Mouse (Mus musculus): ENCODE results near the gene Rogdi. TPM values are rescaled to one million over a fixed set of nuclear protein-coding genes. Genes with fewer than 3 reads are reported as not detected.

Gene Rogdi
- polyA plus RNA-seq, 1 experiment from 2014 or later = 43.2 TPM

DNA sequence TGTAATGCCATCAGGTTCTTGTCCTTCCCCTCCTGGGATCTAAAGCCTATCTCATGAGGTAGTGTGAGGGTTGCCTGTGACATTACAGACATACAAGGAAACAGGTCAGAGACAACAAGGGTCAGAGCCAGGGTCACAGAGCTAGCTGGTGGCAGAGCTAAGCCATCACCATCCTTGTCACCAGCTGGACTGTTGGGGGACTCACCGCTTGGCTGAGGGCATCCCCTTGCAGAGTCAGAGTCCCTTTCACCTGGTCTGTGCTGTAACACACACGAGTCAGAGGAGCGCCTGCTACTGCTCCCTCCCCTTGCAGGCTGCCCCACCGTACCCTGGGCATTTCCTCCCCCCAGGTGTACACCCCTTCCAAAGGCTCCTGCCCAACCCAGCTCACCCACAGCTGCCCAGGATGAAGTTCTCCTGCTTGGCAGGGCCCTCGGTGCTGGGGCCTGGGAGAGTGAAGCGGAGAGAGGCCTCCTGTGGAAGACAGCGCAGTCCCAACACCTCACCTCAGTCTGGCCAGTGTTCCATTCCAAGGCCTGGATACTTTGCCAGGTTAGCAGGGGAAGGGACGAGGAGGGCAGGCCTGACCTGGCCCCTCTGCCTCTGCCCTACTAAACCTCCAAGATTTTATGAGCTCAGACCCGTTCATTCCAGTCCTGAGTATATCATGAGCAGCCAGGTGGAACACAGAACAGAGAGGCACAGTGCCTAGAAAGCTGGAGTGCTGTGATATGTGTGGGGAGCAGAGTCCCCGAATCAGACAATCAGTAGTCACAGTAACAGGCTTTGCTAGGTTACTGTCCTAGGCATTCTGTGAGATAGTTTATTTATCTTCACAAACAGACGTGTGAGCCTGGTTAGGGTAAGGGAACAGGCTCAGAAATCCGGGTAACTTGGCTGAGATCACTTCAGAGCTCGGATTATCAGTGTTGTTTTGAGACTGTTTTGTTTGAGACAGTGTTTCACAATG lies 1.0 kb downstream of the Rogdi start:
- peak overlapping the region; percentile 91 for H3K4me2 ChIP-seq
- peak overlapping the region; percentile 69 for H3K9ac ChIP-seq
- peaks cover 50% of the 10 kb centered on the region for H3K4me1 ChIP-seq
- 38% methylated on average over 13 of the region's 13 CpGs for WGBS (ENCODE audit: insufficient replicate concordance)
- no peaks in the 10 kb centered on the region for H3K9me3 ChIP-seq (replicated peaks)
- ATAC-seq = peak; percentile 64
- peak overlapping the region; percentile 63 for H3K27ac ChIP-seq
- peaks cover 47% of the 10 kb centered on the region for H3K36me3 ChIP-seq
- peaks cover 20% of the 10 kb centered on the region; the same call in 1 of the 2 replicates for H3K27me3 ChIP-seq (replicated peaks)
- peak overlapping the region; percentile 72 for H3K4me3 ChIP-seq

DNA sequence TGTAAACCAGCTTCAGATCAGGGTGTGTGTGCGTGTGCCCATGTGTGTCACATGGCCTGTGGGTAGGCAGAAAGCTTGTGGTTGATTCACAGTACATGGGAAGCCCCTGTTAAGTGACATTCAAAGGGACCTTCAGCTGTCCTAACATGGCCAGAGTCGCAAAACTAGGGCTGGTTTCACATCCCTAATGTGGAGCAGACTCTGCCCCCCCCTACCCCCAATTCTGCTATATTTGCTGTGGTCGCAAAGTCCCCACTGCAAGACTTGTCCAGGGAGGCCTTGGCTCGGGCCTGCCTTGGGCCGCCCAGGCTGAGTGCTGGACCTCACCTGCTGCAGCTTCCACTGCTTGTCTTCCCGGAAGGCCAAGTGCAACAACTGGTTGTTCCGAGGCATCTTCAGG lies 2.1 kb downstream of the Rogdi start:
- Histone ChIP-seq H3K9me3 (replicated peaks) (no peaks in the 10 kb centered on the region), H3K4me2 (peak overlapping the region; percentile 91), H3K4me3 (no peak overlapping the region), H3K27ac (no peak overlapping the region), H3K4me1 (peaks cover 50% of the 10 kb centered on the region), H3K27me3 (replicated peaks) (peaks cover 20% of the 10 kb centered on the region; the same call in 1 of the 2 replicates), H3K36me3 (peaks cover 36% of the 10 kb centered on the region), H3K9ac (no peak overlapping the region)
- WGBS (ENCODE audit: insufficient replicate concordance) = 50% methylated on average over 7 of the region's 7 CpGs
- no peak for ATAC-seq

GRCm38 (mm10) chr16:5010371-5010935 lies 2.9 kb downstream of the Rogdi start:
- Histone ChIP-seq H3K27me3 (replicated peaks) (peaks cover 20% of the 10 kb centered on the region; the same call in 1 of the 2 replicates), H3K27ac (peak overlapping the region; percentile 28; the same call in 1 of the 2 replicates)
- ATAC-seq = no peak

GRCm38 (mm10) chr16:5008076-5008475 lies 5.3 kb downstream of the Rogdi start:
- H3K4me1 ChIP-seq = peaks cover 38% of the 10 kb centered on the region
- no peak overlapping the region for H3K4me3 ChIP-seq
- H3K9ac ChIP-seq = no peak overlapping the region
- no peaks in the 10 kb centered on the region for H3K9me3 ChIP-seq (replicated peaks)
- no peak for ATAC-seq
- peak overlapping the region; percentile 32 for H3K4me2 ChIP-seq
- H3K27ac ChIP-seq = peak overlapping the region; percentile 54; the same call in 1 of the 2 replicates
- peaks cover 20% of the 10 kb centered on the region; the same call in 1 of the 2 replicates for H3K27me3 ChIP-seq (replicated peaks)
- H3K36me3 ChIP-seq = peaks cover 14% of the 10 kb centered on the region
- 73% methylated on average over 12 of the region's 12 CpGs for WGBS (ENCODE audit: insufficient replicate concordance)

More at GRCm38 (mm10) chr16:5010371-5010935, 2.9 kb downstream of the Rogdi start:
- Histone ChIP-seq H3K4me1 (peaks cover 50% of the 10 kb centered on the region), H3K36me3 (peaks cover 28% of the 10 kb centered on the region), H3K9me3 (replicated peaks) (no peaks in the 10 kb centered on the region), H3K4me2 (no peak overlapping the region), H3K4me3 (no peak overlapping the region), H3K9ac (no peak overlapping the region)
- WGBS (ENCODE audit: insufficient replicate concordance) = 80% methylated on average over 10 of the region's 10 CpGs

DNA sequence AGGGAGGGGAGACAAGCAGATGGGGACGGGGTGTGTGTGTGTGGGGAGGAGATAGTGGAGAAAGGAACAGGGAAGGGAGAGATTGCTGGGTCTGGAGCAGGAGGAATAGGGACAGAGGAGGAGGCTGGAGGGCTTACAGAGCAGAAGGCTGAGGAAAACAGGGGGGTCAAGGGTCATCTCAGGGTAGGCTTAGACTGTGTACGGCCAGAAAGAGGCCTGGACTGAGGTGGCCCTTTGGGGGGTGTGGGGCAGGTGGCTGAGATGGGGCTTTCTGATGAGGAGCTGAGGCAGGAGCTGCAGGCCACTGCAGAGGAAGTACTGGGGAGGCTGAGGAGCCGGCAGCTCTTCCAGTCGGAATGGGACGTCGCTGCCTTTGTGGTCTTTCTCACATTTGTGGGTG lies 5.9 kb downstream of the Rogdi start:
- Histone ChIP-seq H3K4me3 (no peak overlapping the region), H3K4me2 (peak overlapping the region; percentile 32), H3K27ac (peak overlapping the region; percentile 54), H3K4me1 (peaks cover 32% of the 10 kb centered on the region), H3K36me3 (peaks cover 14% of the 10 kb centered on the region), H3K9ac (no peak overlapping the region), H3K9me3 (replicated peaks) (no peaks in the 10 kb centered on the region), H3K27me3 (replicated peaks) (peaks cover 20% of the 10 kb centered on the region; the same call in 1 of the 2 replicates)
- ATAC-seq = peak; percentile 5; the same call in 1 of the 2 replicates
- 55% methylated on average over 6 of the region's 6 CpGs for WGBS (ENCODE audit: insufficient replicate concordance)

DNA sequence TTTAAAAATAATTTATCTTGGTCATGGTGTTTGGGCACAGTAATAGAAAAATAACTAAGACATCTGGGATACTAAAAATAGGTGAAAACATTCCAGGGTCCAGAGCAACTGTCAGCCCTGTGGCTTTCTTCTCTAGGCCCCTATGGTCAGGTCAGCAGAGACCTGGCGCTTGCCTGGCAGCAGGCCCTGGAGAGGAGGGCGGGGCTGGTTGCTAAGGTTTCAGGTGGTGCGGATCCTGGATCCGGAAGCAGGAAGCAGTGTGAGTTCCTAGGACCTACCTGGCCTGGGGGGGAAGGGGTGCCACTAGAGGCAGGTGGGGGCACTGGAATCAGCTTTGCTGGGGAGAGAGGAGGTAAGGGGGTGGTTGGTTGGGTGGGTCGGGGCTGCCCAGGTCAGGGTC lies 6.3 kb downstream of the Rogdi start, which contains the start of gene Smim22:
Gene Smim22 (plus strand): TSS at position 222 of the 400 bp plus-strand sequence.
- no peak within 1 kb of the TSS for H3K9ac ChIP-seq
- H3K36me3 ChIP-seq = peaks cover 14% of the 10 kb centered on the region
- H3K4me2 ChIP-seq = peak within 1 kb of the TSS; percentile 32
- 65% methylated on average over 5 of the region's 5 CpGs for WGBS (ENCODE audit: insufficient replicate concordance)
- peaks cover 20% of the 10 kb centered on the region; the same call in 1 of the 2 replicates for H3K27me3 ChIP-seq (replicated peaks)
- peak within 1 kb of the TSS; percentile 54 for H3K27ac ChIP-seq
- no peaks in the 10 kb centered on the region for H3K9me3 ChIP-seq (replicated peaks)
- ATAC-seq = peak; percentile 10; the same call in 1 of the 2 replicates
- H3K4me1 ChIP-seq = peaks cover 28% of the 10 kb centered on the region
- H3K4me3 ChIP-seq = no peak within 1 kb of the TSS

- Histone ChIP-seq H3K4me1 (0 out of 2 replicates have a peak, but pooled peaks cover 6% of the 10 kb centered on the region), H3K4me2 (no peak overlapping the region), H3K9me3 (replicated peaks) (no peaks in the 10 kb centered on the region), H3K4me3 (no peak overlapping the region), H3K36me3 (no peaks in the 10 kb centered on the region), H3K27ac (no peak overlapping the region), H3K27me3 (replicated peaks) (no peaks in the 10 kb centered on the region), H3K9ac (no peak overlapping the region)
- ATAC-seq = no peak
- WGBS (ENCODE audit: insufficient replicate concordance) = 68% methylated on average over 3 of the region's 3 CpGs
These were observed 12.7 kb downstream of the Rogdi start for GRCm38 (mm10) chr16:5000611-5001010.

GRCm38 (mm10) chr16:4998984-4999383 lies 14.4 kb downstream of the Rogdi start:
- H3K4me2 ChIP-seq = no peak overlapping the region
- H3K27me3 ChIP-seq (replicated peaks) = no peaks in the 10 kb centered on the region
- no peak overlapping the region for H3K9ac ChIP-seq
- ATAC-seq = no peak
- WGBS (ENCODE audit: insufficient replicate concordance) = 61% methylated on average over 1 of the region's 1 CpGs
- H3K27ac ChIP-seq = no peak overlapping the region
- H3K4me3 ChIP-seq = no peak overlapping the region
- no peaks in the 10 kb centered on the region for H3K9me3 ChIP-seq (replicated peaks)
- H3K36me3 ChIP-seq = no peaks in the 10 kb centered on the region
- 0 out of 2 replicates have a peak, but pooled peaks cover 6% of the 10 kb centered on the region for H3K4me1 ChIP-seq

GRCm38 (mm10) chr16:4997553-4997952 lies 15.8 kb downstream of the Rogdi start, which contains the start of gene Sept12:
Sept12 (minus strand) TSS chr16:4997852.
- no peak within 1 kb of the TSS for H3K27ac ChIP-seq
- no peaks in the 10 kb centered on the region for H3K9me3 ChIP-seq (replicated peaks)
- WGBS (ENCODE audit: insufficient replicate concordance) = 35% methylated on average over 3 of the region's 3 CpGs
- H3K9ac ChIP-seq = no peak within 1 kb of the TSS
- no peaks in the 10 kb centered on the region for H3K27me3 ChIP-seq (replicated peaks)
- H3K4me2 ChIP-seq = no peak within 1 kb of the TSS
- H3K36me3 ChIP-seq = no peaks in the 10 kb centered on the region
- no peak for ATAC-seq
- 0 out of 2 replicates have a peak, but pooled peaks cover 6% of the 10 kb centered on the region for H3K4me1 ChIP-seq
- no peak within 1 kb of the TSS for H3K4me3 ChIP-seq

DNA sequence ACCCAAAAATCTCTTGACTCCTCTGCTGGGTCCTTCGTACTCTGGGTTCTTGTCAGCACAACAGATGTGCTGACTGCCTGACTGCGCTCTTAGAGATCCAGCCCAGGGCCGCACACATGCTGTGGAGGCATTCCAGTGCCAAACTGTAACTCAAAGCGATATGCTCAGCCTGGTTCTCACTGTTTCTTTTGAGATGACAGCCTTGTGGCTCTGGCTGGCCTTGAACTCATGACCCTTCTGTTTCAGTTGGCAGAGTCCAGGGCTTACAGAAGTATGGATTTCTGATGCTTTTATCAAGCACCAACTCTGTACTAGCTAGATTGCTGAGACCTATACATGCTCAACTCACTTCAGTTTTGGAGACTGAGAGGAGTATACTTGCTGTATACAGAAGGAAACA lies 20.1 kb downstream of the Rogdi start:
- Histone ChIP-seq H3K9ac (no peak overlapping the region), H3K27me3 (replicated peaks) (no peaks in the 10 kb centered on the region), H3K4me1 (0 out of 2 replicates have a peak, but pooled peaks cover 6% of the 10 kb centered on the region), H3K27ac (no peak overlapping the region), H3K36me3 (no peaks in the 10 kb centered on the region), H3K9me3 (replicated peaks) (no peaks in the 10 kb centered on the region), H3K4me3 (no peak overlapping the region), H3K4me2 (no peak overlapping the region)
- 77% methylated on average over 4 of the region's 4 CpGs for WGBS (ENCODE audit: insufficient replicate concordance)
- no peak for ATAC-seq

GRCm38 (mm10) chr16:4984717-4985116 lies 28.6 kb downstream of the Rogdi start:
- 80% methylated on average over 12 of the region's 12 CpGs for WGBS (ENCODE audit: insufficient replicate concordance)

More at GRCm38 (mm10) chr16:4984717-4985116, 28.6 kb downstream of the Rogdi start:
- ATAC-seq = no peak
- H3K27me3 ChIP-seq (replicated peaks) = no peaks in the 10 kb centered on the region
- H3K4me2 ChIP-seq = no peak overlapping the region
- H3K9me3 ChIP-seq (replicated peaks) = no peaks in the 10 kb centered on the region
- no peak overlapping the region for H3K9ac ChIP-seq
- no peaks in the 10 kb centered on the region for H3K36me3 ChIP-seq
- no peaks in the 10 kb centered on the region for H3K4me1 ChIP-seq
- H3K27ac ChIP-seq = no peak overlapping the region
- no peak overlapping the region for H3K4me3 ChIP-seq

All from liver, embryonic 12.5 days (tissue).